Mouse (Mus musculus) small intestine, adult 2 months (tissue): ENCODE results near the gene Smurf2. TPM values are rescaled to one million over a fixed set of nuclear protein-coding genes. Genes with fewer than 3 reads are reported as not detected.
A peak's percentile ranks its signal among the peaks of the same experiment; 100 is the strongest.
"Not testable (repeated sequence)": the region's sequence is repeated elsewhere in the genome, so short reads cannot be mapped to it uniquely, and the experiment has no call there.

ENCODE experiments used
- H3K27ac ChIP-seq: fragments of 200-500 bp; 2 replicates; pipeline ENCODE4 v1.5.1; 2012; ENCODE audit warnings: low read depth, low read length, control low read depth, inconsistent platforms; ENCODE audit not compliant: insufficient read depth
- H3K27me3 ChIP-seq: fragments of 200-500 bp; 2 replicates; pipeline ENCODE4 v1.6.1; 2012; ENCODE audit warnings: mild to moderate bottlenecking, moderate library complexity, low read length, inconsistent platforms; ENCODE audit not compliant: control insufficient read depth, insufficient read depth
- H3K36me3 ChIP-seq: fragments of 200-500 bp; 2 replicates; pipeline ENCODE4 v1.6.1; 2012; ENCODE audit warnings: mild to moderate bottlenecking, low read length, control low read depth, inconsistent platforms; ENCODE audit not compliant: control insufficient read depth, insufficient read depth
- H3K4me1 ChIP-seq: fragments of 200-500 bp; 2 replicates; pipeline ENCODE4 v1.6.1; 2012; ENCODE audit warnings: low read length, inconsistent platforms, mixed read lengths; ENCODE audit not compliant: control insufficient read depth, insufficient read depth, insufficient read length
- H3K4me3 ChIP-seq: fragments of 200-500 bp; 2 replicates; pipeline ENCODE4 v1.5.1; 2012; ENCODE audit warnings: low read depth, mild to moderate bottlenecking, control low read depth, inconsistent platforms, low read length, moderate library complexity
- CTCF ChIP-seq: fragments of 200-500 bp; IDR thresholded peaks from 2 replicates; pipeline ENCODE4 v1.5.1; 2012; ENCODE audit warnings: low read depth, mild to moderate bottlenecking, control low read depth, inconsistent platforms, low read length, moderate library complexity, mixed read lengths; ENCODE audit not compliant: insufficient replicate concordance, insufficient read length; ENCODE audit errors: extremely low read depth
- POLR2A ChIP-seq: fragments of 200-500 bp; IDR thresholded peaks from 2 replicates; pipeline ENCODE4 v1.6.1; 2012; ENCODE audit warnings: low read depth, mild to moderate bottlenecking, control low read depth, inconsistent platforms, low read length, moderate library complexity
- WGBS: fragments of 180-500 bp; shearing (Covaris S2); methylation state at CpG from one replicate; pipeline ENCODE4 v1.1.7; 2018; 5-methylcytosine and 5-hydroxymethylcytosine counted together
- polyA plus RNA-seq: library from polyadenylated mRNA; depleted of rRNA; stranded (reverse); fragments of >200 nt; gene quantifications from 2 replicates; pipeline ENCODE4 v1.2.3, GENCODE M21; 2012

Gene Smurf2
- polyA plus RNA-seq, 1 experiment = 5.9 TPM

DNA sequence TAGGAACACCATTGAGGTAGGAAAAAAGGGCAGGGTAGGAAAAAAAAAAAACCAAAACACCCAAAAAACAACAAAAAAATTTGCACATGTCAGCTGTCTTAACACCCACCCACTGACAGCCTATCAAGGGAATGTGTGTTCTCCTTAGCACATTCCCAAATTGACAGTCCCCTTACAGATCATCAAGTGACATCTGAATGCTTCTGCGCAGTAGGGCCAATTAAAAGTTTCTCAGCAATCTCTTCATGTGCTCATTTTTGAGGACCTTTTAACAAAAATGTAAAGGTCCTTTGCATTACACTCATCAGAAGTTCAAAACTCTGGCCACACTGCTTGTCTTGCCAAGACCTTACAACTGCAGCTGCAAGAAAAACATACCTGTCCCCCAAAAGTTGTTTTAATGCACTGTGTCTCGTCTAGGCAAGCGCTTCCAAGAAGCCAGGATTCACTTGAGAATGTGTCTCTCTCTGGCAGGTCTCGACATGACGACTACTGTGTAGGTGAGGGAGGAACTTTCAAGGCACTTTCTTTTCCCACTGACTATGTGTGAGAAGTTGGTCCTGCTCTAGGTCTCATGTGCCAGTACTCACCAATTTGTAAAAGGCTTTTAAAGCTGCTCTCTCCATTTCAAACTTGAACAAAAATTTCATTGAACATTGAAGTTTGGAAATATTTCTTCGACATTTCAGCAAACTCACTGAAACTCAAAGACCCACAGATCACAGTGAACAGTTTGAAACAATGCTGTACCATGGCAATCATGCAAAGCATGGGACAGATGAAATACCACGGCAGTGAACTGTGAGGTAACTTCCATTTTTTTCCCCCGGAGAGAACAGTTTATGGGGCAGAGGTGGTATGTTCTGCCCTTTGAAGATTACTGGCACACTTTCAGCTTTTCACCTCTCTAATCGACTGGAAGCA lies 137.4 kb downstream of the Smurf2 start:
- no peak overlapping the region for H3K27ac ChIP-seq
- H3K4me3 ChIP-seq = no peak overlapping the region
- WGBS = 50% methylated on average over 9 of the region's 9 CpGs
- no peaks in the 10 kb centered on the region for H3K4me1 ChIP-seq
- H3K27me3 ChIP-seq = no peaks in the 10 kb centered on the region
- H3K36me3 ChIP-seq = peaks cover 60% of the 10 kb centered on the region
- TF ChIP-seq POLR2A (no peak), CTCF (no peak)

DNA sequence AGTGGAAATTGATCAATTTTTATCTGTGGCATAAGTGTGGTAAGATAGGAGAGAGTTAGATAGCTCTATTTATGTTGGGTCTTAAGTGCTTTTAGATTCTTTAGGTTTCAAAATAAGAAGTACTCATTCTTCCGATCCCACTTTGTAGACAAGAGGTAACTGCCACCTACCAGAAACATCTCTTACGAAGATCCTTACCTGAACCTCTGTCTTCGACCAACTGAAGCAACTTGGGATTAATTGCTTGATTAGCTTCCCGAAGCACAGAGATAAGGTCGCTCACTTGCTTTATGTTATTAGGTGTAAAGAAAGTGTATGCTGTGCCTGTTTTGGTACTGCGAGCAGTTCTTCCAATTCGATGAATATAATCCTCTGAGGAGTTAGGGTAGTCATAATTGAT lies 138.2 kb downstream of the Smurf2 start:
- H3K27ac ChIP-seq, H3K27me3 ChIP-seq, H3K4me3 ChIP-seq, H3K4me1 ChIP-seq: not testable (repeated sequence)
- peaks cover 59% of the 10 kb centered on the region for H3K36me3 ChIP-seq
- WGBS = 58% methylated on average over 7 of the region's 7 CpGs

DNA sequence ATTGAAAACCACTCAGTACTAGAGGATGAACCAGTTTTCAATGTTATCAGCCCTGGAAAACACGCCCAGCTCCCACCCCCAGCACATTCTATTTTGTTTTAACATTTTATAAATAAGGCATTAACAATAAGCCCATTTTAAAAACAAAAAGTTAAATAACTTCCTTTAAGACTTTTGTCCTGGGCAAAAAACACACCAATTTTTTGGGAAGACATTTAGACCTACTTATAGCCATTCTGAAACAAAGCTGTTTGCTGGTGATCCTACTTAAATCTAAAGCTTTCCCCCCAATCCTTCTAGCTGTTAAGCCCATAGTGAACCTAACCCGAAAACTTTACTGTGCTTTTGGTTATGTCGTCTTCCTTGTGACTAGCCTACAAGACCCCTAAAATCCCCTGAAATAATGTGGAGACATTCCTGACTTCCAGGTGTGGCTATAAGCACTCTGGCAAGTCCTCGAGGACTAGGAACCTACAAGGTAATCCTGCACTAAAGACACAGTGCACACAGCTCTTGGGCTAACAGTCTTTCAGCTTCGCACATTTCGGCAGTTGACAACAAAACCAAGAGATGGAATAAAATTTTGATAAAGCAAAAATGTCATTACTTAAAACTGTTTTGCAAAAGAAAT lies 139.8 kb downstream of the Smurf2 start:
- WGBS = 68% methylated on average over 6 of the region's 6 CpGs
- no peaks in the 10 kb centered on the region for H3K27me3 ChIP-seq
- H3K4me1 ChIP-seq = no peaks in the 10 kb centered on the region
- H3K27ac ChIP-seq = no peak overlapping the region
- TF ChIP-seq POLR2A (no peak), CTCF (no peak)
- H3K4me3 ChIP-seq = no peak overlapping the region
- peaks cover 53% of the 10 kb centered on the region for H3K36me3 ChIP-seq

DNA sequence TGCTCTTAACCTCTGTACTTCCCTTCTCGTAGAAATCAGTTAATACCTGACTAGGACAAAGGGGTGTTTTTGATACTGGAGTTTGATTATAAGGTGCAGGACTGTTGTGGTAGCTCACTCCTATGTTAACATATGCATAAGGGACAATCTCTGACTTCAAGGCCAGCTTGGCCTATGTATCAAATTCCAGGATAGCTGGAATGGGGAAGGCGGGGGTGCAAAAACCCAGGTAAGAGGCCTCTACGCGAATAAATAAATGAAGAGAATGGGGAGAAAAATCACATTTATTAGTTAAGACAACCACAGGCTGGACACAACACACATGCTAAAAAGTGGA lies 140.5 kb downstream of the Smurf2 start:
- no peaks in the 10 kb centered on the region for H3K4me1 ChIP-seq
- WGBS = 42% methylated on average over 4 of the region's 4 CpGs
- peak overlapping the region; percentile 87 for H3K27ac ChIP-seq
- peaks cover 54% of the 10 kb centered on the region for H3K36me3 ChIP-seq
- no peak for TF ChIP-seq POLR2A
- no peak for TF ChIP-seq CTCF
- no peak overlapping the region for H3K4me3 ChIP-seq
- H3K27me3 ChIP-seq = no peaks in the 10 kb centered on the region

DNA sequence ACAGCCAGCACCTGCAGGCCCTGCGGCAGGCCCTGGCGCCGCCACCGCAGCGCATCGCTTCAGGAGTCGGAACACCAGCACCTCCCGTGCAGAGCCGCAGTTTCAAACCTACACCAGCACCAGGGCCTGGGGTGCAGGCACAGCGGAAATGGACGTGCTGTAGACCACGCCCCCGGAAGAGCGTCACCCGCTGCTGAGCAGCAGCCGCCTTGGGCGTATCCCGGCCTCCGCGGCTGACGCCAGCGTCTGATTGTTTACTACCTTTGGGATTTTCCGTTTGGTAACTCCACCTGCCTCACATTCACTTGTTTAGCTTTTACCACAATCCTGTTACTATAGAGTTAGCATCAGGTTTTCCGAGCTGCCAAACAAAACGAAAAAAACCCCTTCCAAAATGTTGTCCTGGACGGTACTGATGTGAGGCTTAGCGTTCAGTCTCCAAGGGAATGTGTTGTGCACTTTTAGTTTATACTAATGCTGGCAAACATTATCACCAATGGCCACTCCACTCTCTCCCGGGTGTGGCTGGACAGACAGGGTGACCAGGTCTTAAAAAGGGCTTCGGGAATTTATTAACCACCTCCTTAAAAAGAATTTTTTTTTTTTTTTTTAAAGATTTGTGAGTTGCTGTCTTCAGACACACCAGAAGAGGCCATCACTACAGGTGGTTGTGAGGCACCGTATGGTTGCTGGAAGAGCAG lies 141.0 kb downstream of the Smurf2 start, which contains the start of gene Polg2:
TSS of gene Polg2 (minus strand) at position 150 of the 701 bp plus-strand sequence.
- peak within 1 kb of the TSS; percentile 84 for H3K4me3 ChIP-seq
- under 1% methylated on average over 30 of the region's 30 CpGs for WGBS
- H3K27ac ChIP-seq = peak within 1 kb of the TSS; percentile 93
- no peaks in the 10 kb centered on the region for H3K4me1 ChIP-seq
- peak; percentile 94 for TF ChIP-seq POLR2A
- no peak for TF ChIP-seq CTCF
- no peaks in the 10 kb centered on the region for H3K27me3 ChIP-seq
- peaks cover 57% of the 10 kb centered on the region for H3K36me3 ChIP-seq

DNA sequence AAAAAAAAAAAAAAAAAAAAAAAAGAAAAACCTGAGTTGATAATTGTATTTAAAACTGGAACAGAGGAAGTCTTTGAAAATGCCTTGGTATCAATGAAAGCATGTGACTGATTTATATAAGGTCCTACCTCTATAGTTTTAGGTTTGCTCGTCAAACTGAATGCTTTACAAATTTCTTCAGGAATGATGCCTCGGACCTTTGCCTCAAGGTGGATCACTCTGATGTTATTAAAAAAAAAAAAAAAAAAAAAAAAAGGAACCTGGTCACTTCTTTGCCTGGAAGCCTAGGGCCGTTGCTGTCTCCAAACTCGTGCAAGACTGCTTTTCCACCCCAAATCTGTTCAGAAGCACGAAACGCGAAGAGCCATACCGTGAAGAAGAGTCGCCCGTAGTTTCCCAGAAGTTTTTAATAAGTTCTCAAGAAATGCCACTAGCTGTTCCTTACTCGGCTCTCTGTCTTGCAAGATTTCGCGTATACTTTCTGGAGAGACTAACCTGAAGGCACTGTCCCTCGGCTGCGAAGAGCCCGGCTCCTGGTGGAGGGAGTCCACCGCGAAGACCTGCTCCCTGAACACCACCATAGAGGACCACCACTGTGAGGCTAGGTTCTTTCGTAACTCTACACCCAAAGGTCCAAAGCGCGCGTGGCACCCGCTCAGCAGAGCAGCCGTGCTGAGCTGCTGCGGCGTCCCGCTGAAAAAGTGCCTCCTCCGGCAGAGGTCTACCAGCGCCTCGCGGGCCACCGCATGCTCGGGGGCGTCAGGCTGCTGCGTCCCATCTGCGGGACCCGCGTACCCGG lies 141.7 kb downstream of the Smurf2 start:
- Histone ChIP-seq H3K27ac (peak overlapping the region; percentile 93), H3K4me3 (peak overlapping the region; percentile 84), H3K27me3 (no peaks in the 10 kb centered on the region), H3K4me1 (no peaks in the 10 kb centered on the region), H3K36me3 (peaks cover 57% of the 10 kb centered on the region)
- TF ChIP-seq CTCF = no peak
- no peak for TF ChIP-seq POLR2A
- under 1% methylated on average over 39 of the region's 39 CpGs for WGBS
